Mouse (Mus musculus) ES-CJ7 (cell line): ENCODE measurements at regions not wholly inside any gene's neighbourhood (a gene's known extent, or its start where the extent isn't known, plus 50 kb on each side); places are given as distances from the start of the nearest gene placed in this dataset.
A peak's percentile ranks its signal among the peaks of the same experiment; 100 is the strongest.

ENCODE experiments used
- DNase-seq: peaks from one replicate; pipeline ENCODE4 v3.0.0; 2011; ENCODE audit warnings: low read depth, low spot score

GRCm38 (mm10) chr15:63724543-63725186 lies 120.3 kb downstream of the Gsdmc2 start:
- DNase-seq: no peak

GRCm38 (mm10) chr15:63722991-63723390 lies 122.0 kb downstream of the Gsdmc2 start:
- DNase-seq: no peak

- DNase-seq: peak; percentile 62
These were observed 123.2 kb downstream of the Gsdmc2 start for GRCm38 (mm10) chr15:63721669-63722357.

- no peak for DNase-seq
These were observed 127.2 kb downstream of the Gsdmc2 start for GRCm38 (mm10) chr15:63717812-63718211.

GRCm38 (mm10) chr15:63713697-63714096 lies 131.3 kb downstream of the Gsdmc2 start:
- DNase-seq: no peak

- DNase-seq: no peak
These were observed 134.6 kb downstream of the Gsdmc2 start for GRCm38 (mm10) chr15:63710381-63710780.

- no peak for DNase-seq
These were observed 135.6 kb downstream of the Gsdmc2 start for GRCm38 (mm10) chr15:63709270-63709933.

- no peak for DNase-seq
These were observed 140.3 kb downstream of the Gsdmc2 start for GRCm38 (mm10) chr15:63704636-63705035.

GRCm38 (mm10) chr15:63697831-63698230 lies 147.1 kb downstream of the Gsdmc2 start:
- DNase-seq: peak; percentile 5

- DNase-seq: no peak
These were observed 150.8 kb downstream of the Gsdmc2 start for GRCm38 (mm10) chr15:63694150-63694549.

GRCm38 (mm10) chr15:63693561-63693960 lies 151.4 kb downstream of the Gsdmc2 start:
- DNase-seq: no peak

- no peak for DNase-seq
These were observed 152.3 kb downstream of the Gsdmc2 start for GRCm38 (mm10) chr15:63692491-63693295.

- no peak for DNase-seq
These were observed 155.0 kb downstream of the Gsdmc2 start for GRCm38 (mm10) chr15:63689788-63690575.

GRCm38 (mm10) chr15:63687852-63688251 lies 157.1 kb downstream of the Gsdmc2 start:
- no peak for DNase-seq

- DNase-seq: no peak
These were observed 157.9 kb downstream of the Gsdmc2 start for GRCm38 (mm10) chr15:63686954-63687562.

GRCm38 (mm10) chr15:63679984-63680925 lies 164.7 kb downstream of the Gsdmc2 start:
- DNase-seq: no peak

- no peak for DNase-seq
These were observed 166.1 kb downstream of the Gsdmc2 start for GRCm38 (mm10) chr15:63678921-63679320.

GRCm38 (mm10) chr15:63675491-63676036 lies 169.4 kb downstream of the Gsdmc2 start:
- DNase-seq: no peak

- DNase-seq: peak; percentile 14
These were observed 170.6 kb downstream of the Gsdmc2 start for GRCm38 (mm10) chr15:63674404-63674803.
